In genomic region chr7:128834894-128835293, GRCm38 (mm10) we compare ENCODE assay signal across 16 mouse cellular contexts.
"Had no signal": no experiment of that assay in that cellular context is flagged by ENCODE, and none has a peak within 500 bp of the region (broad histone marks: within the 10 kb centered on the region; RNA-seq: fewer than 3 reads in every experiment).

No protein-coding gene starts in this region.

- H3K4me3 ChIP-seq: neural tube, embryonic 13.5 days; neural tube, embryonic 15.5 days; stomach, embryonic 15.5 days had no signal

- H3K27me3 ChIP-seq: neural tube, embryonic 13.5 days; neural tube, embryonic 15.5 days; stomach, embryonic 15.5 days had no signal

- H3K36me3 ChIP-seq: neural tube, embryonic 13.5 days; neural tube, embryonic 15.5 days; stomach, embryonic 15.5 days had no signal

- H3K4me1 ChIP-seq: stomach, embryonic 15.5 days had no signal

- H3K9ac ChIP-seq: neural tube, embryonic 13.5 days; neural tube, embryonic 15.5 days; stomach, embryonic 15.5 days had no signal

- H3K9me3 ChIP-seq: neural tube, embryonic 13.5 days; neural tube, embryonic 15.5 days; stomach, embryonic 15.5 days had no signal

- H3K27ac ChIP-seq: neural tube, embryonic 13.5 days; neural tube, embryonic 15.5 days; stomach, embryonic 15.5 days; stomach, postnatal 0 days had no signal

- DNase-seq: retina, postnatal 1 day; right cerebral cortex, adult 18-20 months; right cerebral cortex, postnatal 14 days; right cerebral cortex, postnatal 25 days; right cerebral cortex, postnatal 4 days; spleen, adult 18-20 months; thymus, adult 18-20 months; thymus, adult 2 months; thymus, postnatal 14 days; thymus, postnatal 25 days; thymus, postnatal 36 days; thymus, postnatal 4 days had no signal

- H3K4me2 ChIP-seq: neural tube, embryonic 13.5 days; neural tube, embryonic 15.5 days; stomach, embryonic 15.5 days had no signal
